Mouse (Mus musculus) left cerebral cortex, postnatal 4 days (tissue): ENCODE measurements around the gene Lrp10. TPM values are rescaled to one million over a fixed set of nuclear protein-coding genes. Genes with fewer than 3 reads are reported as not detected.

Experiments
- DNase-seq: peaks from one replicate; pipeline ENCODE4 v3.0.0-alpha.2; 2022
- intact Hi-C: fragments of 180-260 bp; cut with DNase I; formaldehyde crosslinking; loops from one replicate; pipeline ENCODE4 v1.15.1; 2025
- total RNA-seq, 2 experiments: library from RNA; stranded (reverse); gene quantifications; 2 replicates each; pipeline ENCODE4 v1.2.3; 2021

Gene Lrp10
- total RNA-seq, 2 experiments from 2014 or later = 39.6 to 39.8 TPM

GRCm38 (mm10) chr14:54471467-54471866, 7.5 kb downstream of the Lrp10 start:
- intact Hi-C loops = no loop called here
- DNase-seq = no peak

- intact Hi-C loops = no loop called here
- peak; percentile 79 for DNase-seq
These were observed 8.7 kb downstream of the Lrp10 start for GRCm38 (mm10) chr14:54472671-54473070.

- intact Hi-C loops = no loop called here
- DNase-seq = no peak
These were observed 10.8 kb downstream of the Lrp10 start for GRCm38 (mm10) chr14:54474744-54475143.

- intact Hi-C loops = no loop called here
- DNase-seq = peak; percentile 63
These were observed 12.3 kb downstream of the Lrp10 start, which contains the start of gene Rem2 for GRCm38 (mm10) chr14:54475941-54476844. TSS of gene Rem2 (plus strand) at chr14:54476100.

GRCm38 (mm10) chr14:54477172-54477909, 13.4 kb downstream of the Lrp10 start:
- DNase-seq = no peak
- intact Hi-C loops = no loop called here

- intact Hi-C loops = no loop called here
- DNase-seq = peak; percentile 33
These were observed 15.5 kb downstream of the Lrp10 start for GRCm38 (mm10) chr14:54479451-54479920.

GRCm38 (mm10) chr14:54480673-54481072, 16.7 kb downstream of the Lrp10 start:
- intact Hi-C loops = no loop called here

GRCm38 (mm10) chr14:54481402-54481801, 17.5 kb downstream of the Lrp10 start:
- intact Hi-C loops = no loop called here
- no peak for DNase-seq

More at GRCm38 (mm10) chr14:54480673-54481072, 16.7 kb downstream of the Lrp10 start:
- peak; percentile 25 for DNase-seq

- intact Hi-C loops = no loop called here
- peak; percentile 49 for DNase-seq
These were observed 18.6 kb downstream of the Lrp10 start for GRCm38 (mm10) chr14:54482498-54482897.

GRCm38 (mm10) chr14:54485899-54486298, 22.0 kb downstream of the Lrp10 start:
- intact Hi-C loops = no loop called here
- DNase-seq = no peak

GRCm38 (mm10) chr14:54487732-54488131, 23.8 kb downstream of the Lrp10 start:
- no peak for DNase-seq
- intact Hi-C loops = no loop called here

GRCm38 (mm10) chr14:54488350-54488749, 24.4 kb downstream of the Lrp10 start:
- intact Hi-C loops = no loop called here
- no peak for DNase-seq

- DNase-seq = no peak
- intact Hi-C loops = no loop called here
These were observed 28.6 kb downstream of the Lrp10 start for GRCm38 (mm10) chr14:54492345-54493131.

GRCm38 (mm10) chr14:54493236-54493635, 29.3 kb downstream of the Lrp10 start:
- intact Hi-C loops = no loop called here
- DNase-seq = no peak

GRCm38 (mm10) chr14:54494234-54494633, 30.3 kb downstream of the Lrp10 start:
- DNase-seq = peak; percentile 68
- intact Hi-C loops = no loop called here

- DNase-seq = no peak
- intact Hi-C loops = no loop called here
These were observed 32.8 kb downstream of the Lrp10 start for GRCm38 (mm10) chr14:54496706-54497105.

GRCm38 (mm10) chr14:54499330-54499729, 35.4 kb downstream of the Lrp10 start:
- intact Hi-C loops = no loop called here
- no peak for DNase-seq

GRCm38 (mm10) chr14:54501365-54501764, 37.4 kb downstream of the Lrp10 start:
- no peak for DNase-seq
- intact Hi-C loops = no loop called here

GRCm38 (mm10) chr14:54503092-54503491, 39.2 kb downstream of the Lrp10 start:
- DNase-seq = no peak

GRCm38 (mm10) chr14:54509774-54510173, 45.8 kb downstream of the Lrp10 start:
- intact Hi-C loops = no loop called here
- DNase-seq = no peak

More at GRCm38 (mm10) chr14:54503092-54503491, 39.2 kb downstream of the Lrp10 start:
- intact Hi-C loops = no loop called here
